Mouse (Mus musculus) kidney, embryonic 14.5 days (tissue): ENCODE results near the gene Unc45a. TPM values are rescaled to one million over a fixed set of nuclear protein-coding genes. Genes with fewer than 3 reads are reported as not detected.

Experiments
- ATAC-seq: fragments of 200-750 bp; cut with Nextera tagmentation; 2 replicates; pipeline ENCODE4 v1.8.0; 2017; ENCODE audit warnings: moderate number of reproducible peaks, mild to moderate bottlenecking, moderate TSS enrichment, moderate library complexity; ENCODE audit not compliant: low FRiP score, low TSS enrichment
- H3K27ac ChIP-seq: fragments of 300-500 bp; sonication (generic); 2 replicates; pipeline ENCODE4 v1.5.1; 2014; ENCODE audit warnings: low read depth, mild to moderate bottlenecking, low read length, moderate library complexity, mixed read lengths
- H3K27me3 ChIP-seq: fragments of 300-500 bp; sonication (generic); 2 replicates; pipeline ENCODE4 v1.6.1; 2014; ENCODE audit warnings: mild to moderate bottlenecking, low read length; ENCODE audit not compliant: control insufficient read depth, insufficient read depth
- H3K36me3 ChIP-seq: fragments of 300-500 bp; sonication (generic); 2 replicates; pipeline ENCODE4 v1.6.1; 2014; ENCODE audit warnings: low read length, mixed read lengths; ENCODE audit not compliant: control insufficient read depth, insufficient read depth
- H3K4me1 ChIP-seq: fragments of 300-500 bp; sonication (generic); 2 replicates; pipeline ENCODE4 v1.6.1; 2014; ENCODE audit warnings: low read length, mixed read lengths; ENCODE audit not compliant: control insufficient read depth, insufficient read depth
- H3K4me2 ChIP-seq: fragments of 300-500 bp; sonication (generic); replicated peaks from 2 replicates; pipeline ENCODE4 v1.6.1; 2014; ENCODE audit warnings: low read depth, mild to moderate bottlenecking, low read length
- H3K4me3 ChIP-seq: fragments of 300-500 bp; sonication (generic); 2 replicates; pipeline ENCODE4 v1.5.1; 2014; ENCODE audit warnings: mild to moderate bottlenecking, low read length
- H3K9ac ChIP-seq: fragments of 300-500 bp; sonication (generic); 2 replicates; pipeline ENCODE4 v1.6.1; 2014; ENCODE audit warnings: low read depth, mild to moderate bottlenecking, low read length, moderate library complexity
- H3K9me3 ChIP-seq: fragments of 300-500 bp; sonication (generic); 2 replicates; pipeline ENCODE4 v1.6.1; 2016; ENCODE audit warnings: low read length; ENCODE audit not compliant: control insufficient read depth
- WGBS: fragments of 180-500 bp; shearing (Covaris S2); extraction: QIAGEN DNeasy Blood & Tissue Kit; methylation state at CpG from one replicate; pipeline ENCODE4 v1.1.7; 2014; 5-methylcytosine and 5-hydroxymethylcytosine counted together
- polyA plus RNA-seq: library from polyadenylated mRNA; unstranded; fragments of >200 nt; fragmentation: Nextera tagmentation; extraction: Ambion mirVana; gene quantifications from 2 replicates; pipeline ENCODE4 v1.2.1, GENCODE M21; 2014

The Unc45a gene
- polyA plus RNA-seq, result 17.8 and 27.8 TPM in 2 replicates

GRCm38 (mm10) chr7:80340793-80341192 is at the start of gene Unc45a:
Unc45a (minus strand) TSS chr7:80341005.
- H3K27me3 ChIP-seq, result no peaks in the 10 kb centered on the region
- peak within 1 kb of the TSS; percentile 63 for H3K27ac ChIP-seq
- H3K9ac ChIP-seq, result peak within 1 kb of the TSS; percentile 61
- H3K36me3 ChIP-seq, result peaks cover 20% of the 10 kb centered on the region
- ATAC-seq, result peak; percentile 65
- H3K4me1 ChIP-seq, result peaks cover 18% of the 10 kb centered on the region
- peak within 1 kb of the TSS; percentile 55 for H3K4me2 ChIP-seq
- 2% methylated on average over 11 of the region's 11 CpGs for WGBS
- peaks cover 3% of the 10 kb centered on the region; the same call in 1 of the 2 replicates for H3K9me3 ChIP-seq
- H3K4me3 ChIP-seq, result peak within 1 kb of the TSS; percentile 66

GRCm38 (mm10) chr7:80387633-80388543 is 47.1 kb upstream of the Unc45a start, which contains the start of gene Fes:
Fes (minus strand) TSS chr7:80387946.
- no peaks in the 10 kb centered on the region for H3K27me3 ChIP-seq
- peaks cover 7% of the 10 kb centered on the region; the same call in 1 of the 2 replicates for H3K4me1 ChIP-seq
- no peaks in the 10 kb centered on the region for H3K9me3 ChIP-seq
- H3K27ac ChIP-seq, result peak within 1 kb of the TSS; percentile 75
- peak within 1 kb of the TSS; percentile 30 for H3K4me3 ChIP-seq
- WGBS, result 7% methylated on average over 33 of the region's 33 CpGs
- peaks cover 33% of the 10 kb centered on the region for H3K36me3 ChIP-seq
- peak within 1 kb of the TSS; percentile 66 for H3K9ac ChIP-seq
- peak; percentile 61 for ATAC-seq
- peak within 1 kb of the TSS; percentile 59 for H3K4me2 ChIP-seq

- H3K9me3 ChIP-seq, result no peaks in the 10 kb centered on the region
- no peaks in the 10 kb centered on the region for H3K27me3 ChIP-seq
- H3K4me2 ChIP-seq, result peak overlapping the region; percentile 59
- H3K36me3 ChIP-seq, result peaks cover 27% of the 10 kb centered on the region
- peak overlapping the region; percentile 30 for H3K4me3 ChIP-seq
- H3K27ac ChIP-seq, result peak overlapping the region; percentile 75
- no peak for ATAC-seq
- 31% methylated on average over 17 of the region's 17 CpGs for WGBS
- peak overlapping the region; percentile 66 for H3K9ac ChIP-seq
- peaks cover 7% of the 10 kb centered on the region; the same call in 1 of the 2 replicates for H3K4me1 ChIP-seq
Observed at GRCm38 (mm10) chr7:80387033-80387632, 46.3 kb upstream of the Unc45a start.

- H3K4me1 ChIP-seq, result peaks cover 7% of the 10 kb centered on the region; the same call in 1 of the 2 replicates
- peak; percentile 71 for ATAC-seq
- H3K36me3 ChIP-seq, result peaks cover 20% of the 10 kb centered on the region
- H3K9ac ChIP-seq, result peak overlapping the region; percentile 23; the same call in 1 of the 2 replicates
- no peaks in the 10 kb centered on the region for H3K27me3 ChIP-seq
- peak overlapping the region; percentile 30 for H3K4me3 ChIP-seq
- peak overlapping the region; percentile 30; the same call in 1 of the 2 replicates for H3K27ac ChIP-seq
- WGBS, result 31% methylated on average over 18 of the region's 18 CpGs
- H3K4me2 ChIP-seq, result peak overlapping the region; percentile 59
- H3K9me3 ChIP-seq, result no peaks in the 10 kb centered on the region
Observed at GRCm38 (mm10) chr7:80386235-80386930, 45.6 kb upstream of the Unc45a start.

GRCm38 (mm10) chr7:80382919-80383318 is 42.1 kb upstream of the Unc45a start:
- no peak overlapping the region for H3K27ac ChIP-seq
- ATAC-seq, result no peak
- H3K4me2 ChIP-seq, result no peak overlapping the region
- H3K36me3 ChIP-seq, result peaks cover 7% of the 10 kb centered on the region; the same call in 1 of the 2 replicates
- peaks cover under 1% of the 10 kb centered on the region; the same call in 1 of the 2 replicates for H3K4me1 ChIP-seq
- H3K9ac ChIP-seq, result no peak overlapping the region
- no peak overlapping the region for H3K4me3 ChIP-seq
- no peaks in the 10 kb centered on the region for H3K27me3 ChIP-seq
- no peaks in the 10 kb centered on the region for H3K9me3 ChIP-seq
- WGBS, result 66% methylated on average over 11 of the region's 11 CpGs

GRCm38 (mm10) chr7:80379531-80379930 is 38.7 kb upstream of the Unc45a start:
- peaks cover 7% of the 10 kb centered on the region; the same call in 1 of the 2 replicates for H3K36me3 ChIP-seq
- 73% methylated on average over 13 of the region's 13 CpGs for WGBS
- H3K9ac ChIP-seq, result no peak overlapping the region
- H3K4me2 ChIP-seq, result no peak overlapping the region
- H3K4me1 ChIP-seq, result no peaks in the 10 kb centered on the region
- H3K27me3 ChIP-seq, result no peaks in the 10 kb centered on the region
- H3K27ac ChIP-seq, result no peak overlapping the region
- ATAC-seq, result no peak
- no peaks in the 10 kb centered on the region for H3K9me3 ChIP-seq
- no peak overlapping the region for H3K4me3 ChIP-seq

GRCm38 (mm10) chr7:80377471-80377870 is 36.7 kb upstream of the Unc45a start:
- no peak overlapping the region for H3K27ac ChIP-seq
- no peaks in the 10 kb centered on the region for H3K4me1 ChIP-seq
- H3K36me3 ChIP-seq, result peaks cover 3% of the 10 kb centered on the region; the same call in 1 of the 2 replicates
- H3K9ac ChIP-seq, result no peak overlapping the region
- 27% methylated on average over 6 of the region's 6 CpGs for WGBS
- ATAC-seq, result no peak
- H3K27me3 ChIP-seq, result no peaks in the 10 kb centered on the region
- H3K4me2 ChIP-seq, result no peak overlapping the region
- H3K4me3 ChIP-seq, result no peak overlapping the region
- H3K9me3 ChIP-seq, result no peaks in the 10 kb centered on the region

GRCm38 (mm10) chr7:80376192-80376591 is 35.4 kb upstream of the Unc45a start:
- Histone ChIP-seq H3K9ac (no peak overlapping the region), H3K36me3 (0 out of 2 replicates have a peak, but pooled peaks cover 3% of the 10 kb centered on the region), H3K27ac (no peak overlapping the region), H3K4me3 (no peak overlapping the region), H3K4me2 (no peak overlapping the region), H3K9me3 (no peaks in the 10 kb centered on the region), H3K4me1 (no peaks in the 10 kb centered on the region), H3K27me3 (no peaks in the 10 kb centered on the region)
- 82% methylated on average over 10 of the region's 10 CpGs for WGBS
- no peak for ATAC-seq
